Mouse (Mus musculus) heart, postnatal 14 days (tissue): ENCODE results near the gene Tnrc6c. TPM values are rescaled to one million over a fixed set of nuclear protein-coding genes. Genes with fewer than 3 reads are reported as not detected.
"Not testable (repeated sequence)": the region's sequence is repeated elsewhere in the genome, so short reads cannot be mapped to it uniquely, and the experiment has no call there.

Source experiments
- DNase-seq, 2 experiments: peaks; one replicate each; pipeline ENCODE4 v3.0.0; 2021 to 2022
- intact Hi-C: fragments of 180-260 bp; cut with DNase I; formaldehyde crosslinking; loops from one replicate; pipeline ENCODE4 v1.15.1; 2025
- total RNA-seq, 2 experiments: library from RNA; stranded (reverse); gene quantifications; 2 replicates each; pipeline ENCODE4 v1.2.3; 2021

The Tnrc6c gene
- total RNA-seq, 2 experiments from 2014 or later, result 36.2 to 36.5 TPM

GRCm38 (mm10) chr11:117781199-117781821 is 127.2 kb downstream of the Tnrc6c start:
- intact Hi-C loops, result no loop called here
- DNase-seq, result peak; percentile 71 to 73

GRCm38 (mm10) chr11:117781993-117782704 is 128.1 kb downstream of the Tnrc6c start, which contains the start of the genes Tmc8 and Tmc6:
TSS of gene Tmc8 (plus strand) at chr11:117782076.
TSS of gene Tmc6 (minus strand) at chr11:117782198.
- intact Hi-C loops, result no loop called here
- peak; percentile 60 to 68 for DNase-seq

- intact Hi-C loops, result no loop called here
- DNase-seq, result no peak
Observed at GRCm38 (mm10) chr11:117782705-117783034, 128.6 kb downstream of the Tnrc6c start.

- DNase-seq, result peak; percentile 67 to 78
- intact Hi-C loops, result no loop called here
Observed at GRCm38 (mm10) chr11:117783089-117783488, 129.0 kb downstream of the Tnrc6c start.

GRCm38 (mm10) chr11:117783683-117784309 is 129.7 kb downstream of the Tnrc6c start:
- DNase-seq, result peak; percentile 35 to 39
- intact Hi-C loops, result no loop called here

- intact Hi-C loops, result loop anchor here (2.0 to 5.0 kb wide), 2 partner anchors 75 to 399 kb away; no protein-coding TSS in a partner anchor
- DNase-seq, result peak; percentile 60 to 72
Observed at GRCm38 (mm10) chr11:117786294-117786693, 132.2 kb downstream of the Tnrc6c start.

- intact Hi-C loops, result loop anchor here (5.0 kb wide), 1 partner anchor 401 kb away; no protein-coding TSS in a partner anchor
- not testable (repeated sequence) for DNase-seq
Observed at GRCm38 (mm10) chr11:117788481-117788880, 134.4 kb downstream of the Tnrc6c start.

GRCm38 (mm10) chr11:117790286-117790685 is 136.2 kb downstream of the Tnrc6c start:
- intact Hi-C loops, result loop anchor here (1.0 kb wide), 1 partner anchor 34 kb away; no protein-coding TSS in a partner anchor
- DNase-seq, result peak; percentile 80 to 84

- intact Hi-C loops, result loop anchor here (1.0 kb wide), 1 partner anchor 33 kb away; no protein-coding TSS in a partner anchor
- DNase-seq, result no peak
Observed at GRCm38 (mm10) chr11:117790703-117791440, 136.8 kb downstream of the Tnrc6c start.

- intact Hi-C loops, result no loop called here
Observed at GRCm38 (mm10) chr11:117791441-117791761, 137.3 kb downstream of the Tnrc6c start.

GRCm38 (mm10) chr11:117792281-117792888 is 138.3 kb downstream of the Tnrc6c start:
- no peak for DNase-seq

More at GRCm38 (mm10) chr11:117791441-117791761, 137.3 kb downstream of the Tnrc6c start:
- no peak for DNase-seq

GRCm38 (mm10) chr11:117794035-117794551 is 140.0 kb downstream of the Tnrc6c start:
- DNase-seq, result no peak
- intact Hi-C loops, result no loop called here

More at GRCm38 (mm10) chr11:117792281-117792888, 138.3 kb downstream of the Tnrc6c start:
- intact Hi-C loops, result no loop called here

GRCm38 (mm10) chr11:117796954-117797353 is 142.9 kb downstream of the Tnrc6c start:
- intact Hi-C loops, result no loop called here
- no peak for DNase-seq

GRCm38 (mm10) chr11:117797511-117798159 is 143.5 kb downstream of the Tnrc6c start, which contains the start of gene 6030468B19Rik:
TSS of gene 6030468B19Rik (plus strand) at chr11:117797660.
- intact Hi-C loops, result no loop called here
- DNase-seq, result no peak

GRCm38 (mm10) chr11:117798160-117798541 is 144.1 kb downstream of the Tnrc6c start:
- intact Hi-C loops, result no loop called here
- no peak for DNase-seq

GRCm38 (mm10) chr11:117799174-117799573 is 145.1 kb downstream of the Tnrc6c start:
- no peak for DNase-seq
- intact Hi-C loops, result no loop called here

- no peak for DNase-seq
- intact Hi-C loops, result no loop called here
Observed at GRCm38 (mm10) chr11:117800038-117800437, 145.9 kb downstream of the Tnrc6c start.

- DNase-seq, result no peak
- intact Hi-C loops, result no loop called here
Observed at GRCm38 (mm10) chr11:117801650-117802049, 147.6 kb downstream of the Tnrc6c start.

- intact Hi-C loops, result no loop called here
- no peak for DNase-seq
Observed at GRCm38 (mm10) chr11:117803166-117803688, 149.1 kb downstream of the Tnrc6c start.
